Mouse (Mus musculus): ENCODE measurements at regions not wholly inside any gene's neighbourhood (a gene's known extent, or its start where the extent isn't known, plus 50 kb on each side); places are given as distances from the start of the nearest gene placed in this dataset.

GRCm38 (mm10) chr6:139014526-139014925, 356.2 kb upstream of the Igbp1b start:
- no peak for DNase-seq

GRCm38 (mm10) chr6:139010501-139010900, 352.2 kb upstream of the Igbp1b start:
- DNase-seq, result no peak

All from right cerebral cortex, adult 18-20 months (tissue).